Mouse (Mus musculus) lung, postnatal 0 days (tissue): ENCODE data around the gene Cacna2d1.

ENCODE experiments used
- CTCF ChIP-seq: IDR thresholded peaks from 2 replicates; pipeline ENCODE4 v1.5.1; 2016; ENCODE audit warnings: antibody characterized with exemption, mild to moderate bottlenecking
- EP300 ChIP-seq: IDR thresholded peaks from 2 replicates; pipeline ENCODE4 v1.6.1; 2016; ENCODE audit warnings: antibody characterized with exemption, mild to moderate bottlenecking, control low read depth

DNA sequence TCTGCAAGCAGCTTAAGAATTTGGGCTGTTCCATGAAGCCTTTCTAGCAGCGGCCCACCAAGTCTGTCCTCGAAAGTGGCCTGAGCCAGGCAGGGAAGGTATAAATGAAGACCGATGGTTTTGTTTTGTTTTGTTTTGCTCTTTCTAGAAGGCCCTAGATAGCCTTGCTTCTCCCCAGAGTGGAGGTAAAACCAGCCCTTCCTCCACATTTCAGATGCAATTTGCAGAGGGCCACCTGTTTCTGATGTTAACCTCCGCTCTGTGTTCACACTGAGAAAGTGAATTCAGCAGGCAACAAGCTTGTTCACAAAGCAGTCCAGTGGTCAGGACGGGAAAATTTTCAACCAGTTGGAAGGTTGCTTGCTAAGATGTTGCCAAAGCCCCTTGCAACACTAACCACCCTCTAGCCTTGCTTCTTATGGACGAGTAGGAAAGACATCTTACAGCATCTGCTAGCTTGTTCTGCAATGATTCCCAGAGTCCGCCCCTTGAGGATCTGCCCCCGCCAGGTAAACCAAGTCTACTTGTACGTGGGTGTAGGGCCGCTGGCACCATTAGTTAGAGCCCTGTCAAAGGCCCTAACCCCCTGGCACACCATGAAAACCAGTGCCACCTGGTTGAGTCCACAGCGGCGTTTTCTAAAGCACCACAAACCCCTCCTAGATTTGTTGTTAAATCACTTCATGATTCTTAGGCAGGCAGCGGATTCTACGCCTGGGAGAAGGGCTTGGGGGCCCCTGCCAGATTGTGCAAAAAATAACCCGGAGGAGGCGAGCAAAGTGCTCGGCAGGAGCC lies 713 bp upstream of the Cacna2d1 start:
- no peak for TF ChIP-seq CTCF
- no peak for TF ChIP-seq EP300
